Mouse (Mus musculus): ENCODE results near the gene Rffl.
A peak's percentile ranks its signal among the peaks of the same experiment; 100 is the strongest.
"Not testable (repeated sequence)": the region's sequence is repeated elsewhere in the genome, so short reads cannot be mapped to it uniquely, and the experiment has no call there.

The Rffl gene

GRCm38 (mm10) chr11:82844771-82845414 lies 26.1 kb downstream of the Rffl start:
- DNase-seq: no peak

- no peak for DNase-seq
Measured at GRCm38 (mm10) chr11:82838511-82838910, 32.5 kb downstream of the Rffl start.

- DNase-seq: no peak
Measured at GRCm38 (mm10) chr11:82837848-82838247, 33.2 kb downstream of the Rffl start.

GRCm38 (mm10) chr11:82837192-82837591 lies 33.8 kb downstream of the Rffl start:
- no peak for DNase-seq

- peak; percentile 5 for DNase-seq
Measured at GRCm38 (mm10) chr11:82835616-82836432, 35.2 kb downstream of the Rffl start.

- not testable (repeated sequence) for DNase-seq
Measured at GRCm38 (mm10) chr11:82834359-82834758, 36.7 kb downstream of the Rffl start.

GRCm38 (mm10) chr11:82833929-82834328 lies 37.1 kb downstream of the Rffl start:
- DNase-seq: no peak

GRCm38 (mm10) chr11:82832402-82832801 lies 38.6 kb downstream of the Rffl start:
- not testable (repeated sequence) for DNase-seq

- no peak for DNase-seq
Measured at GRCm38 (mm10) chr11:82831008-82831893, 39.8 kb downstream of the Rffl start.

GRCm38 (mm10) chr11:82826818-82827217 lies 44.2 kb downstream of the Rffl start:
- DNase-seq: no peak

GRCm38 (mm10) chr11:82820788-82821456 lies 50.1 kb downstream of the Rffl start:
- DNase-seq: no peak

- peak; percentile 68 for DNase-seq
Measured at GRCm38 (mm10) chr11:82819350-82819749, 51.7 kb downstream of the Rffl start.

GRCm38 (mm10) chr11:82808485-82808884 lies 62.5 kb downstream of the Rffl start:
- DNase-seq: no peak

GRCm38 (mm10) chr11:82807370-82807769 lies 63.6 kb downstream of the Rffl start:
- DNase-seq: no peak

- DNase-seq: no peak
Measured at GRCm38 (mm10) chr11:82806656-82807055, 64.4 kb downstream of the Rffl start.

GRCm38 (mm10) chr11:82783453-82783852 lies 87.6 kb downstream of the Rffl start:
- no peak for DNase-seq

- DNase-seq: no peak
Measured at GRCm38 (mm10) chr11:82782197-82782596, 88.8 kb downstream of the Rffl start.

- peak; percentile 94 for DNase-seq
Measured at GRCm38 (mm10) chr11:82780983-82781903, 89.8 kb downstream of the Rffl start, which contains the start of gene Lig3. TSS of gene Lig3 (plus strand) at chr11:82781108.

GRCm38 (mm10) chr11:82780134-82780533 lies 90.9 kb downstream of the Rffl start:
- no peak for DNase-seq

GRCm38 (mm10) chr11:82764438-82764924 lies 106.5 kb downstream of the Rffl start:
- no peak for DNase-seq

GRCm38 (mm10) chr11:82763742-82764437 lies 107.1 kb downstream of the Rffl start, which contains the start of the genes Cct6b and Zfp830:
TSS of gene Cct6b (minus strand) at chr11:82764321.
TSS of gene Zfp830 (plus strand) at chr11:82764345.
- peak; percentile 88 for DNase-seq
